Mouse (Mus musculus): ENCODE measurements around the gene Ldlrad1. TPM values are rescaled to one million over a fixed set of nuclear protein-coding genes. Genes with fewer than 3 reads are reported as not detected.

Ldlrad1 gene
- polyA plus RNA-seq, 1 experiment from 2014 or later: not detected

- Histone ChIP-seq H3K36me3 (ENCODE audit: control insufficient read depth, insufficient read depth, low read length) (no peaks in the 10 kb centered on the region), H3K4me3 (ENCODE audit: low read depth, low read length) (no peak overlapping the region), H3K9ac (ENCODE audit: low read length) (no peak overlapping the region), H3K9me3 (replicated peaks; ENCODE audit: control insufficient read depth, low read length) (no peaks in the 10 kb centered on the region), H3K27me3 (replicated peaks; ENCODE audit: control insufficient read depth, insufficient read depth, low read length) (no peaks in the 10 kb centered on the region), H3K4me2 (ENCODE audit: low read length) (no peak overlapping the region), H3K4me1 (ENCODE audit: control insufficient read depth, insufficient read depth, low read length) (no peaks in the 10 kb centered on the region), H3K27ac (ENCODE audit: low read depth, low read length) (no peak overlapping the region)
- ATAC-seq (no peak), DNase-seq (ENCODE audit: low spot score) (no peak)
- 90% methylated on average over 5 of the region's 5 CpGs for WGBS
Measured at GRCm38 (mm10) chr4:107221524-107221923, 12.5 kb downstream of the Ldlrad1 start.

- peak; percentile 10 for DNase-seq (ENCODE audit: low spot score)
Measured at GRCm38 (mm10) chr4:107223225-107224204, 14.5 kb downstream of the Ldlrad1 start.

DNA sequence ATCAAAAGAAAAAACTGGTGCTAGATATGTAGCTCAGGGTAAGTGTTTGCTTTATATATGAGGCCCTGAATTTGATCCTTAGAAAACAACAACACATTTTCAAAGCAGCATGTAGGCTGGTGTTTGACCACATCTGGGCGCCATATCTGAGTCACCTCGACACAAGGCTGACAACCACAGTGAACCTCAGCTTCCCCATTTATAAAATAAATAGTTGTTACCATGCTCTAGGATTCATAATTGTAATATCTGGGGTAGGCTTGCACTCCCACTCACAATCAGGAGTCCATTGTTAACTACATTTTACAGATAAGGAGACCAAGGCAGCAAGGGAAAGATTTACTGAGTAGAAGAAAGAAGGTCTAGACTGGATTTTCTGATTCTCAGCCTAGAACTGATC is 17.3 kb downstream of the Ldlrad1 start:
- Histone ChIP-seq H3K4me2 (ENCODE audit: low read length) (no peak overlapping the region), H3K27ac (ENCODE audit: low read depth, low read length) (no peak overlapping the region), H3K9me3 (replicated peaks; ENCODE audit: control insufficient read depth, low read length) (no peaks in the 10 kb centered on the region), H3K27me3 (replicated peaks; ENCODE audit: control insufficient read depth, insufficient read depth, low read length) (no peaks in the 10 kb centered on the region), H3K36me3 (ENCODE audit: control insufficient read depth, insufficient read depth, low read length) (peaks cover 4% of the 10 kb centered on the region; the same call in 1 of the 2 replicates), H3K9ac (ENCODE audit: low read length) (no peak overlapping the region), H3K4me1 (ENCODE audit: control insufficient read depth, insufficient read depth, low read length) (no peaks in the 10 kb centered on the region), H3K4me3 (ENCODE audit: low read depth, low read length) (no peak overlapping the region)
- no peak for ATAC-seq
- 91% methylated on average over 2 of the region's 2 CpGs for WGBS
- DNase-seq (ENCODE audit: low spot score): no peak

More at GRCm38 (mm10) chr4:107223225-107224204, 14.5 kb downstream of the Ldlrad1 start:
- Histone ChIP-seq H3K4me2 (ENCODE audit: low read length) (no peak overlapping the region), H3K9me3 (replicated peaks; ENCODE audit: control insufficient read depth, low read length) (no peaks in the 10 kb centered on the region), H3K27ac (ENCODE audit: low read depth, low read length) (no peak overlapping the region), H3K4me3 (ENCODE audit: low read depth, low read length) (no peak overlapping the region), H3K4me1 (ENCODE audit: control insufficient read depth, insufficient read depth, low read length) (no peaks in the 10 kb centered on the region), H3K36me3 (ENCODE audit: control insufficient read depth, insufficient read depth, low read length) (no peaks in the 10 kb centered on the region), H3K9ac (ENCODE audit: low read length) (no peak overlapping the region), H3K27me3 (replicated peaks; ENCODE audit: control insufficient read depth, insufficient read depth, low read length) (no peaks in the 10 kb centered on the region)
- 77% methylated on average over 11 of the region's 11 CpGs for WGBS
- 0 out of 2 replicates have a peak, but pooled peaks have one; percentile 26 for ATAC-seq

DNA sequence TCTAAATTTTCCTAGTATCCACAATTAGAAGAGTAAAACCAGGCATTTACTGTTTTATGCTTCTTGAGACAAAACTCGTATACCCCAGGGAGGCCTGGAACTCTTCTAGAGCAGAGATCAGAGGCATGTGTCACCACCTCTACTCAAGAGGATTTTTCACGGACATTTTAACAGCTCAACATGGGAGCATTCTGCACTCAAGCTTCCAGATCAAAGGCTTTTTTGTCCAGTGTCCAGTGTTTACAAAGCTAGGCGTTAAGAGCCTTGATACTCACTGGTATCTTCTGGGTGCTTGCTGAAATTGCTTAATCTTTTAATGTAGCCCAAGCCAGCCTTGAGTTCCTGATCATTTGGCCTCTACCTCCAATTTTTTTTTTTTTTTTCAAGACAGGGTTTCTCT is 23.2 kb downstream of the Ldlrad1 start:
- H3K27me3 ChIP-seq (replicated peaks; ENCODE audit: control insufficient read depth, insufficient read depth, low read length): no peaks in the 10 kb centered on the region
- 68% methylated on average over 3 of the region's 3 CpGs for WGBS
- no peak overlapping the region for H3K4me2 ChIP-seq (ENCODE audit: low read length)
- no peak overlapping the region for H3K27ac ChIP-seq (ENCODE audit: low read depth, low read length)
- H3K9ac ChIP-seq (ENCODE audit: low read length): no peak overlapping the region
- H3K4me3 ChIP-seq (ENCODE audit: low read depth, low read length): no peak overlapping the region
- H3K4me1 ChIP-seq (ENCODE audit: control insufficient read depth, insufficient read depth, low read length): no peaks in the 10 kb centered on the region
- peaks cover 55% of the 10 kb centered on the region for H3K36me3 ChIP-seq (ENCODE audit: control insufficient read depth, insufficient read depth, low read length)
- no peaks in the 10 kb centered on the region for H3K9me3 ChIP-seq (replicated peaks; ENCODE audit: control insufficient read depth, low read length)
- no peak for DNase-seq (ENCODE audit: low spot score)
- no peak for ATAC-seq

GRCm38 (mm10) chr4:107238253-107238652 is 29.3 kb downstream of the Ldlrad1 start:
- H3K27me3 ChIP-seq (replicated peaks; ENCODE audit: control insufficient read depth, insufficient read depth, low read length): no peaks in the 10 kb centered on the region
- WGBS: 92% methylated on average over 2 of the region's 2 CpGs
- no peak for ATAC-seq
- H3K36me3 ChIP-seq (ENCODE audit: control insufficient read depth, insufficient read depth, low read length): peaks cover 76% of the 10 kb centered on the region
- no peak overlapping the region for H3K27ac ChIP-seq (ENCODE audit: low read depth, low read length)
- no peak for DNase-seq (ENCODE audit: low spot score)
- H3K9ac ChIP-seq (ENCODE audit: low read length): no peak overlapping the region
- no peak overlapping the region for H3K4me2 ChIP-seq (ENCODE audit: low read length)
- no peak overlapping the region for H3K4me3 ChIP-seq (ENCODE audit: low read depth, low read length)
- H3K4me1 ChIP-seq (ENCODE audit: control insufficient read depth, insufficient read depth, low read length): no peaks in the 10 kb centered on the region
- no peaks in the 10 kb centered on the region for H3K9me3 ChIP-seq (replicated peaks; ENCODE audit: control insufficient read depth, low read length)

DNA sequence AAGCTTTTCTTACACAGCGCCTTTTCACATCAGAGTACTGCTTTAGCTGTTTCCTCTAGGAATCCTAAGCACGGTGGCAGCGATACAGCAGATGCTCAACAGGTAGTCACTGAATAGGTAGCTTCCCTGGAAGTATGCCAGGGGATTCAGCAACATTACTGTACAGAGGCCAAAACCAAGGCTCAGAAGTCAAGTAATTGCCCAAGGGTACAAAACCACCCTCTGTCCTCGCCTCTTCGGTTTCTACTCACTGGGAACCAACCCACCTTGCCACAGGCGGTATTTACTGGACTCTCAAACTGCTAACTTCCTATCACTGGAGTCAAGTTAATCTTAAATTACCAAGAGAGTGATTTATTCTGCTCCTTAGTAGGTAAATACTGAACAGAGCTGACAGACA is 31.2 kb downstream of the Ldlrad1 start:
- H3K27me3 ChIP-seq (replicated peaks; ENCODE audit: control insufficient read depth, insufficient read depth, low read length): no peaks in the 10 kb centered on the region
- no peak overlapping the region for H3K27ac ChIP-seq (ENCODE audit: low read depth, low read length)
- no peak overlapping the region for H3K4me3 ChIP-seq (ENCODE audit: low read depth, low read length)
- 96% methylated on average over 6 of the region's 6 CpGs for WGBS
- no peaks in the 10 kb centered on the region for H3K9me3 ChIP-seq (replicated peaks; ENCODE audit: control insufficient read depth, low read length)
- H3K4me2 ChIP-seq (ENCODE audit: low read length): no peak overlapping the region
- ATAC-seq (no peak), DNase-seq (ENCODE audit: low spot score) (no peak)
- H3K9ac ChIP-seq (ENCODE audit: low read length): no peak overlapping the region
- no peaks in the 10 kb centered on the region for H3K4me1 ChIP-seq (ENCODE audit: control insufficient read depth, insufficient read depth, low read length)
- H3K36me3 ChIP-seq (ENCODE audit: control insufficient read depth, insufficient read depth, low read length): peaks cover 58% of the 10 kb centered on the region

DNA sequence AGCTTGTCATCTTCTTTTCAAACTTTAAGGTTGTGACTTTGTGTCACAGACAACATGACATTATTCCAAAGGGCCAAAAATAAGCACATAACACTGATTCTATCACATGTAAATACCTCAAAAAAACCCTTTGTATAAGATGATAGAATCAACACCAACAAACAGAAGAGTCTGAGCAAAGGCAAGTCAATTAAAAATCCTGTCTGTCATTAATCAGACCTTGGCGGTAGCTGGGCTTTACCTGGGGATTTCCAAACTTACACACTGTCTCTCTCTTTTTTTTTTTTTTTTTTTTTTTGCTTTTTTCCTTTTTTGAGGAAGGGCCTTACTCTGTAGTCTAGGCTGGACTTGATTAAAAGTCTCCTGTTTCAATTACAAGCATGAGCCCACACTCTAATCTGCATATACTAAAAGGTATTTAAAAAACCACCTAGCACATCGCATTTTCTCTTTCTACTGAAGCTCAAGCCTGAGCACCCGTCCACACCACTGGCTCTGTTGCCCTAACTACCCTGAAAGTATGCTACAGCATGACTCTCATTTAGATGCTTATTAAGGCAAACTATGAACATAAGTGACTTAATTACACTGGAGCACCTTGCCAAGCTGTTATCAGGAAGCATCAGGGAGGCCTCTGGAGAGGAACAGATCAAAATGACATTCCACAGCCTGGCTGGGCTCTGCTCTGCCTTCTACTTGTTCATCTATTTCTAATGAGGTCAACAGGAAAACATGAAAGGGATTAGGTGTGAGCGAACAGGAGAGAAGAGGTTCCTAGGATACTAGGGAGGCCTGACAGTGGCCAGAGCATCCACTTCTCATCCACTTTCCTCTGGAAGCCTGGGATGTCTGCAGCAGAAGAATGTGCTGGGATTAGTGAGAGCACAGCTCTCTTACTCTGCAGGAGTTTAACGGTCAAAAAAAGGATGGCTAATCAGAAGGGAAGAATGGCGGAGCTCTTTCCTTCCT is 34.7 kb downstream of the Ldlrad1 start:
- no peaks in the 10 kb centered on the region for H3K27me3 ChIP-seq (replicated peaks; ENCODE audit: control insufficient read depth, insufficient read depth, low read length)
- 61% methylated on average over 6 of the region's 6 CpGs for WGBS
- peaks cover 39% of the 10 kb centered on the region for H3K36me3 ChIP-seq (ENCODE audit: control insufficient read depth, insufficient read depth, low read length)
- H3K9ac ChIP-seq (ENCODE audit: low read length): no peak overlapping the region
- ATAC-seq: no peak
- no peak overlapping the region for H3K4me2 ChIP-seq (ENCODE audit: low read length)
- no peak overlapping the region for H3K4me3 ChIP-seq (ENCODE audit: low read depth, low read length)
- H3K4me1 ChIP-seq (ENCODE audit: control insufficient read depth, insufficient read depth, low read length): 0 out of 2 replicates have a peak, but pooled peaks cover 3% of the 10 kb centered on the region
- DNase-seq (ENCODE audit: low spot score): peak; percentile 24
- no peak overlapping the region for H3K27ac ChIP-seq (ENCODE audit: low read depth, low read length)
- H3K9me3 ChIP-seq (replicated peaks; ENCODE audit: control insufficient read depth, low read length): no peaks in the 10 kb centered on the region

GRCm38 (mm10) chr4:107245368-107245767 is 36.4 kb downstream of the Ldlrad1 start:
- no peaks in the 10 kb centered on the region for H3K27me3 ChIP-seq (replicated peaks; ENCODE audit: control insufficient read depth, insufficient read depth, low read length)
- H3K36me3 ChIP-seq (ENCODE audit: control insufficient read depth, insufficient read depth, low read length): peaks cover 25% of the 10 kb centered on the region
- DNase-seq (ENCODE audit: low spot score) (no peak), ATAC-seq (no peak)
- peaks cover 8% of the 10 kb centered on the region; the same call in 1 of the 2 replicates for H3K4me1 ChIP-seq (ENCODE audit: control insufficient read depth, insufficient read depth, low read length)
- no peak overlapping the region for H3K4me3 ChIP-seq (ENCODE audit: low read depth, low read length)
- no peak overlapping the region for H3K9ac ChIP-seq (ENCODE audit: low read length)
- H3K27ac ChIP-seq (ENCODE audit: low read depth, low read length): no peak overlapping the region
- WGBS: 59% methylated on average over 2 of the region's 2 CpGs
- no peaks in the 10 kb centered on the region for H3K9me3 ChIP-seq (replicated peaks; ENCODE audit: control insufficient read depth, low read length)
- no peak overlapping the region for H3K4me2 ChIP-seq (ENCODE audit: low read length)
